Mouse (Mus musculus) lung, postnatal 4 days (tissue): ENCODE results near the gene Crybg2.

Source experiments
- DNase-seq, 2 experiments: peaks; one replicate each; pipeline ENCODE4 v3.0.0; 2021

The Crybg2 gene

DNA sequence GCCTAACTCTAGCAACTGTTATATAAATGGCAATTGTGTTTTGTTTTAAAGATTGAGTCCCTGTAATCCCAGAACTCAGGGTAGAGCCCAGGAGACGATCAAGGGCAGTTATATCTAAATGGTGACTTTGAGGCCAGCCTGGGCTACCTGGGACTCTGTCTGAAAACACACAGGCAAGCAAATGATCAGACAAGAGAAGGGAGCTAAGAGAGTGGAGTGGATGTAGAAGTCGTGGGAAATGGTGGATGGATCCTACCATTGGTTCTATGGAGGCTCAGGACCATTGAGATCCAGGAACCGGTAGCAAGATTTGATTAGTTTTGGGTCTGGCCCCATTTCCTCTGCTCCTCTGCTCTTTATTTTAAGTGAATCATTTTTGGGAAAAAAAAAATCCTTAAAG is 35.5 kb downstream of the Crybg2 start:
- no peak for DNase-seq

DNA sequence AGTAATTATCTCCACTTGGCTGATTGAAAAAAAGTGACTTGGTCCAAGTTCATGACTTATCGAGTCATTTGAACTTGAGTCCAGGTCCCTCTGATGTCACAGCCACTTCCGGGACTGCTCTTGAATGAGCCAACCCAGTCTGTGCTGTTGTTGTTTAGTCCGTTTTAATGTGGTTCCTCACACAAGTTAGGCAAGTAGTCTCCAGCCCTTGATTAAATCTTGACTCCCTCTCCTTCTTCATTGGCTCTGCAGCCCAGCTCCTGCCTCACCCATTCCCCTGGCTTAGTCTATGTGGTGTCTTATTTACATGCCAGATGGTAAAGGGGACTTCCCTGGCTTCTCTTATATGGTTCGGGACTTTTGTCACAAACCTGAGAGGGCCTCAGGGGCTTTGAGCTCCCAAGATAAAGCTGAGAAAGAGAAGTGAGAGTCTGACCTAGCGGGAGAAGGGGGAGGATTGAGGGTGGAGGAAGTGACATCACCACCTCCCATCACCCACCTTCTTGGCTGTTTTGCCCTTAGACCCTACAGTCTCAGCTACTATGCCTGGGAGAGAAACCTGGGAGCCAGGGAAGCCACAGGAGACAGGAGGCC is 36.5 kb downstream of the Crybg2 start:
- peak in 1 of 2 experiments; percentile 47 for DNase-seq

DNA sequence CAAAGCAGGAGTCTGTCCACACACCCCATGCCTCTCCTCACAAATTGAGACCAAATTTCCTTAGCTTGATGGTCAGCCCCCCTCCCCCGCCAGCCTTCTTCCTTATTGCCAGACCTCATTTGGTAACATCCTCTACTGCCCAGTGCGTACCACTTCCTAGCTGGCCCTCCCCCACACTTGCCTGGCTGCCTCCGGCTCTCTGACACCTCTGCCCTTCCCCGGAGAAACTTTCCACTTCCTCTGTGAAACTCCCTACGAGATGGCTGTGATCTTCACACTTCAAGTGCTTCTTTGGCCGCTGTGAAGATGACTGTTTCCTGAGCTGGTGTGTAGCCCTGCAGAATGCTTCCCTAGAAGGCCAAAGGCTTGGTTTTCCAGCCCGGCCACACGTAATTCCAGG is 38.0 kb downstream of the Crybg2 start:
- DNase-seq: peak; percentile 76 to 79

DNA sequence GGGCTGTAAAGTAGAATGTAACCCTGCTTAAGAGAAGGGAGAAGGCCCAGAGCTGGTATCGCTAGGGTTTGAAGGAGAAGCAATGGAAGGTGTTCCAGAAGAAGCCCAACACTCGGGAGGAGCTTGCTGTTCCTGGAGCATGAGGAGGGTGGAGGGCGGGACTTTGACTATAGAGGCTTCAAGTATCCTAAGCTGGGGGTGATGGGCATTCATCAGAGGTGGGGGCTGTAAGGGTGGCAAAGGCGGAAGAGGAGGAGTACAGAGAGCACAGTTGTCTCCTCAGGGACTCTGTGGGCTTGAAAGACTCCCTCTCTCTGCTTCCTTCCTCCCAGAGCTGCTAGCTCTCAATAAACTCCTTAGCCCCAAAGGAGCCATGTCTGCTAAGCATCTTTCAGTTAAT is 39.6 kb downstream of the Crybg2 start:
- DNase-seq: no peak

DNA sequence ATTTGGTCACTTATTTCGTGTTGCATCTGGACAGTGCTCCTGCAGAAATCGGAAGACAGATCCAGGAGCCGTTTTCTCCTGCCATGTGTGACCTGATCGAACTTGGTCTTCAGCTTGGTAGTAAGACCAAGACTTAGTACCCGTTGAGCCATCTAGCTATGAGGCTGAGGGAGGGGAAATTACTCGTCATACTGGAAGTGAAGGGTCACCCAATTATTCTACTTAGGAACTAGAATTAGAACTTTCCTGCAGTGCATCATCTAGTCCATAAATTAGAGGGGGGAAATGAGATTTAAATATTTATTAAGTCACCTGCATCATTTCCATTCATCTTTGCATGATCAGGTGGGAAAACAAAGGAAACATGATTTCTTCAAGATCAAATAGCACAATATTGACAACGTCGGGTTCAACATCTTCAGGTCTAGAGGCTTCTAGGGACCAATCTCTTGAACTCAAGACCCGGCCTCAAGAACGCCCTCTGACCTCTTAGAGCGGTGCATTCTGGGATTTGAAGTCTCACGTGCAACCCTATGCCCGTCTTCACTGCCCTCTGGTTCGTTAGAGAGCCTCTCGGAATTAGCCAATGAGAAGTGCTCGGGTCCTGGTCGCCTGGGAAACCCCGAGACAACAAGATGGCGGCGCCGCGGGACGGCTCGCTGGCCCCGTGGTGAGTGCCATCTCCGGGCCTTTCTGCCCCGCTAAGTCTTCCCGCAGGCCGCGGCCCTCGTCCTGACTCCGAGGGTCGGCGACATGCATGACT is 41.5 kb downstream of the Crybg2 start, which contains the start of gene Ubxn11:
TSS of gene Ubxn11 (plus strand) at position 592 of the 763 bp plus-strand sequence.
- DNase-seq: peak; percentile 88 to 89

DNA sequence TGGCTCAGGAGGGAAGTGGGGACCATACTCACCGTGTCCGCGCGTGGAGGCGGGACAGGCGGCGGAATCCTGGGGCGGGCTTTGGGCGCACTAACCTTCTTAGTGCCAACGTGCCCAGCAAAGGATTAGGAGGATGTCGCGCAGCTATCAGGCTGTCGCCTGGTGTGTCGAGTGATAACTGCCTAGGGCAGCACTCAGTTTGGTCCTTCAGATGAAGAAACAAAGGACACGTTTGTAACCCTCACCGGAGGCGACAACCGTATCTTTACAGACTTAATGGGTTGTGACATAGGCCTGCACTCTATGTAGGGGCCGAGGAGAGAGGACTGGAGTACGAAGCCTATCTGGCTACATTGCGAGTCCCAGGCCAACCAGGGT is 42.1 kb downstream of the Crybg2 start:
- DNase-seq: no peak

DNA sequence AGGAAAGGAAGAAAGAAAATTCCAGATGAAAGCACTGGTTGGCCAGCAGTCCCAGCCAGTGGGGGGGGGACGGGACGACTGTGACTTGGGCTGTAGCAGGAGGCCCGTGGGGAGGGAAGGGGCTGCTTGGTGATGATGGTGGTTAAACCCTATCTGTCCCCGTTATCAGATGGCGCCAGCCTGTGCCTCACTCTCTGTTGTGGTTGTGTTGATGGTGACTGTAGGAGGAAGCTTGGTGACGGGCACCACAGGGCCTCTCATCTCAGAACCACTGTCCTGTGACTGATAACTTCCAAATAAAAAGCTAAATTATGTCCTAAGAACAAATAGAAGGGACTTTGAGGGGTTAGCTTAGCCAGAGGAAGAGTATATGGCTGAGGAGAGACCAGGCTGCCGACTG is 45.5 kb downstream of the Crybg2 start:
- DNase-seq: no peak

DNA sequence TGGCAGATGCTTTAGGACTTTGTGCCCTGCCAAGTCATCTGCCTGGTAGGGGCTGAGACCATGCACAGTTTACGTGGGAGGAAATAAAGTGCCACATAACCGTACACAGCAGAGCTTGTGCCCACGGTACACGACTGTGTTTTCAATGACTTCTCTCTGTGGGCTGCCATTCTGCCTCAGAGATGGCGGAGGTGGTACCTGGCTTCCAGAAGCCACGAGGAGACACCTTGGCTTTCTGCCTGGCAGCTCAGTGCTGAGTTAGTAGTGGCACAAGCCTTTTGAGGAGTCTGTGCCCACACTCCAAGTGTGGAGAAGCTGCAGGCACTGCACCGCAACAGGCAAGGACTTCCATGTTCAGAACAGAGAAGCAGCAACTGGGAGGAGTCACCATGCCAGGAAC is 47.1 kb downstream of the Crybg2 start:
- no peak for DNase-seq

DNA sequence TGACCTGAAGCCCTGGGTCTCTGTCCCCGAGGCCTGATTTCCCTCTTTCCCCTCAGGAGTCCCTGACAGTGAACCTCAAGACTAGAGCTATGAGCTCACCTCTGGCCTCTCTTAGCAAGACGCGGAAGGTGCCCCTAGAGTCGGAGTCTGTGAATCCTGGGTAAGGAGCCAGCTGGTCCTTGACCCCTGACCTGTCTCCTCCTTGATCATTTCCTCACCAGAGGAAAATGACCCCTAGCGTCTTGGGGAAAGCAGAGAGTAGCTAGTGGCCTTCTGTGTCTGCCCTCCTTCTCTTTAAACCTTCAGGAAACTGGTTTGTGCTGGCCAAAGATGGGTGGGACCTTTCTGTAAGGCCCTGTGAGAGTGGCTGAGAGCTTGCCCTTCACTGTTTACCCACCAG is 47.6 kb downstream of the Crybg2 start:
- no peak for DNase-seq

DNA sequence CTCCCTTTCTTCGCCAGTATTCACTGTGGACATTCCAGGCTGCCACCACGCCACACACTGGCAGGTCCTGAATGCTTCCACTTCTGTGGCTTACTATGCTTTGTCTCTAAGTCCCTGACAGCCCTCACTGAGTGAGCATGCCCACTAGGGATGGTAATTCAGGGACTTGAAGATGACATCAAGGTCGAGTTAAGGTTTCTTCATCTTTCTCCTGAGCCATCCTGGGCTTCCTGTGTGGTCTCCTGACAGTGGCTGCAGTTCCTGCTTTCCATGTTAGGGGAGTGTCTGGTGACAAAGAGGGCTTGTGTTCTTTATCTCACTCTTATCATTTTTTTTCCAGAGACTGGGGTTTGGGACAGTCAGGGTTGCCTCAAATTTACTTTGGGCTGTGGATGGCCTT is 50.0 kb downstream of the Crybg2 start:
- no peak for DNase-seq

DNA sequence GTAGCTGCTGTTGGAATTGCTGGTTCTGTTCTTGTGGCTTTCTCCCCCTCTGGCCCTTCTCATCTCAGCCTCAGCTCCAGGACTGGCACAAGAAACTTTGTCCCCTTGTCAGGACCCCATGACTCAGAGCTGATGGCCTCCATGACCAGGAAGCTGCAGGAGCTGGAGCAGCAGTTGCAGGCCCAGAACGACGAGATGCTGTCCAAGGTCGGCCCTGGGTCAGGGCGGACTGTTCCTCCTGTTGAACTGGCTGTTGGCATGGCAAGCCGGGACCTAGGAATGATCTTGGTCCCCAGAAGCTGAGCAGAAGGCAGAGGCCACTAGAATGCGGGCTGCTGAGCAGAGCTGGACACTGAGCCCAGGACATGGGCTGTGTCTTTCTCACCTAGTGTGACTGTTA is 51.8 kb downstream of the Crybg2 start:
- DNase-seq: no peak

DNA sequence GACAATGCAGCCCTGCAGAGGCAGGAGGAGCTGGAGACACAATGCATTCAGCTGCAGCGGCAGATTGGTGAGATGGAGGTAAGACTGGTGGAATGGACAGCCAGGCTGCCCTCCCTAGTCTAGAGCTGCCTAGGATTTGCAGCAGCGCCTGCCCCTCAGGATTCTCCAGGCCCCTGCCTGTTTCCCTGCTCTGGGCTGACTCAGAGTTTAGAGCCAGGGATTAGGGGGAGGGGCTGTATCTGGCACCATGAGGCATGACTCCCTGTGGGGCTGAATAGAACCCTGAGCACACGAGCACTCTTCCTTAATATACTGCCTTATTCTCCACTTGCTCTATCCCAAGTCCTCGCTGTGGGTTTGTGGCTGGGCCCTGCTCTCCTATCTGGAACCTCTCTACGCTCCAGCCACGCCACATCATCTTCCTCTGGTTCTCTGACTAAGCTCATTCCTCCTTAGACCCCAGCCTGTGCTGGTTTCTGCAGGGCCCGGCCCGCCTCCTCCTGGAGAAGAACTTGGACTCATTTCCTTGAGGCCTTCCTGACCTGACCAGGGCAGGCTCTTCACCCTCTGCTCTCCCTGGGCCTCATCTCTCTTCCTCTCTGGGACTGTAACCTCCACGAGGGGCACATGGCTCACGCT is 52.9 kb downstream of the Crybg2 start:
- DNase-seq: no peak

DNA sequence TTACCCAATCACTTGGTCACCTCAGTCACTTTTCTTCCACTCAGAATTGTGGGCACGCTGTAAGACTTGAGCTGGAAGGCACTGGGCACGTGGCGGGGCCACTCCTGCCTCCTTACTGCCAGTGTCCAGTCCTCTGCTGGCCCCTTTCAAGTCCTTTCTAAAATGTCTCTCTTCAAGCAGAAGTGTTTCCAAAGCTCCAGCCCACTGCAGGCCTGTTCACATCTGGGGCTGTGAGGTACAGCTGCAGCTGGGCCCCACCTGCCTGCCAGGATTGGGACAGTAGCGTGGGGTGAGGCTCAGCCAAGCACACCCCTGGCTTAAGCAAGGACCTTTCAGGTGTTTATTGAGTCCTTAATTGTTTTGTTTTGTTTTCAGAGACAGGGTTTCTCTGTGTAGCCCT is 53.4 kb downstream of the Crybg2 start:
- no peak for DNase-seq

DNA sequence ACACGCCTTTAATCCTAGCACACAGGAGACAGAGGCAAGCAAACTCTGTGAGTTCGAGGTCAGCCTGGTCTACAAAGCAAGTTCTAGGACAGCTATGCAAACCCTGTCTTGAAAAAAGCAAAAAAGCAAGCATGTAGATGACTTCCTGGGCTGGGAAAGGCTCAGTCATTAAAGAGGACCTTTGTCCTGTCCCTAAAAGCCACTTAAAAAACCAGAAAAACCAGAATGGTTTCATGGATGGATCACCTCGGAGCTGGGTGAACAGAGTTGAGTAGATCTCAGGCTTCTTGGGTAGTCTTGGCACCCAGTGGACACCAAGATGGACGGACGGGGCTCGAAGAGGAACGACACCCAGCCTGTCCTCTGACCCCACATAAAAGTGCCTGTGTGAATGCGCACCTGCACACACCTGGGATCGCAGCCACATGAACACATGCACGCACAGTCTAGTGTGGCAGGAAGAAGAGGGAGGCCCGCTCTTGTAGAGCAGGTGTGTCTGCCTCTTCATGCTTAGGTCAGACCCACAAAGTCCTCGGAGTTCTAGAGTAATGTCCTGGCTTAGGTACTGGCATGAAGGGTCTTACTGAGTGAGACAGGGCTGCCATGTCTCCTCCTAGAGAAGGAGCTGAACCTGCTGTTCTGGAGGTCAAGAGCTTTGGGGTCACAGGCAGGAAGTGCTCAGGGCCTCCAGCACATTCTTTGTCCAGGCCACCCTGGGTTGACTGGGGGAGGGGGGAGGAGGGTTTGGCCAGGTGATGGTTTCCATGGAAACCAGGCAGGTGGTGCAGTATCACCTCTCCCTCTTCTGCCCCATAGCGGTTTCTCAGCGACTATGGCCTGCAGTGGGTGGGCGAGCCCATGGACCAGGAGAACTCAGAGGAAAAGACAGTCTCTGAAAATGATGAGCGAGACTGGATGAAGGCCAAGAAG is 54.9 kb downstream of the Crybg2 start:
- DNase-seq: no peak

DNA sequence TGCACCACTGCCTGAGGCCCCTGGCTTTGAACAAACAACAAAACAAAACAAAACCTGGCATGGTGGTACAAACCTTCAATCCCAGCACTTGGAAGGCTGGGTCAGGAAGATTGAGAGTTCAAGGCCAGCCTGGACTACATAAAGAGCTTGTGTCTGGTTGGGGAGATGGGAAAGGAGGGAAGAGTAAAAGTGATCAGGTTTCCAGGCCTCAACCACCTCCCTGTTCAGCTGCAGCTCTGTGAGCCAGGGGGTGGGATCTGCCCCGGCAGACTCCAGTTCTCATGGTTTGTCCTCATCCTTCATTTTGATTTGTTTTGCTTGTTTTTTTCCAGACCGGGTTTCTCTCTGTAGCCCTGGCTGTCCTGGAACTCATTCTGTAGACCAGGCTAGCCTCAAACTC is 55.9 kb downstream of the Crybg2 start:
- DNase-seq: no peak

DNA sequence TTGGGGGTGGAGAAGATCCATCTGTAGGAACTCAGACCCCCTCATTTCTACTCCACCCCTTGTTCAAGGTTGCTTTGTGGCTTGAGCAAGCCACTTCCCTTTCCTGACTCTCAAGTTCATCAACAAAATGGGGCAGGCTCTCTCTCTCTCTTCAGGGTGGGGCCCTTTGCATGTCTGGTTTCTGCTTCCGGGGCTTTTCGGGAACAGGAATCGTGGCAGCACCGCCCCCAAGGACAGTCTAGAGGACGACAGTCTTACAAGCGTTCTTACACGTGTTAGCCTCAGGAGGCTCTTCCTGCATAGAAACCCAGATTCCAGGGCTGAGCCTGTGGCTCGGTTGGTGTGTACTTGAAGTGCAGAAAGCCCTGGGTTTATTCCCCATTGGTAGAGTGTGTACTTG is 56.4 kb downstream of the Crybg2 start:
- DNase-seq: peak; percentile 62 to 69

DNA sequence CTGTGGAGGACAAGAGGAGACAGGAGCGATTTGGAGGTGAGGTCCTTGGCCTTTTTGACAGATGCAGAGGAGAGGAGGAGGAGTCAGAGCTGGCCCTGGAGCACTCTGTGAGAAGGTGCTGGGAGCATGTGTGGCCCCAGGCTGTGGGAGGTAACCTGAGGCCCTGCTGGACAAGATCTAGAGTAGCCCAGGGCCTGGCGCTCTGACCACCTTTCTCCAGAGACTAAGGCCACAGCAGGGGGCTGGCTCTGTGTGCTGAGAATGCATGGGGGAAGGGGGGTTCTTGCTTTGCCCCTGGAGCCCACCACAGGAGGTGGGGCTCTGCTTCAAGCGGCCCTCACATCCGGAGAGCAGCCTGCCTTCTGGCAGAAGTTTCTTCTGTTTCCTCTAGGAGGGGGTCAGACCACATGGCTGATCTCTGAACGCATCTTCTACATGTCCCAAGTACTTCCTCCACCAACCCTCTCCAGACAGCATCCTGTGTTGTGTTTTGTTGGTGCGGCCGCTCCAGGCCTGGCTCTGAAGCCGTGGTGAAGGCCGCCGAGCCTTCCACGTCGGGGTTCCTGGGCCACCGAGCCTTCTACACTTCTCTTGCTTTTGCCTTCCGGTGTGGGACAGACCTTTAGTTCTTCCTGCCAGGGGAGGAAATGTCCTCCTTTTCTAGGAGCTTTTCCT is 57.6 kb downstream of the Crybg2 start:
- peak; percentile 25 to 31 for DNase-seq

DNA sequence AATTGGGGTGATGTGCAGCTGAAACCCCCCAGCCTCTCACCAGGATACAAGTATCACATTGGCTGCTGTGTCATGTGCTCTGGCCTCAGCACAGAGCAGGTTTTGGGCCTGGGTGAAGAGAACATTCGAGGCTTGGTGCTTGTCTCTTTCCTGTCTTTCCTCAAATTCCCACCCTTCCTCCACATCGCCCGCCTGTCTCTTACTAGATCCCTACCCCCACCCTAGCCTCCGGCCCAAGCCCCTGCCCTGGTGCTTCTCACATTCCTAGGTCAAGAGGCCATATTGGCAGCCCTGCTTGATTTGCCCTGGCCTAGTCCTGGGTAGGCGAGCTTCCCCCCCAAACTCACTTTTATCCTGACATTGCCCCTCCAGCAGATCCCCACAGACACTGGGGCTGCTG is 58.4 kb downstream of the Crybg2 start:
- DNase-seq: peak in 1 of 2 experiments; percentile 6

DNA sequence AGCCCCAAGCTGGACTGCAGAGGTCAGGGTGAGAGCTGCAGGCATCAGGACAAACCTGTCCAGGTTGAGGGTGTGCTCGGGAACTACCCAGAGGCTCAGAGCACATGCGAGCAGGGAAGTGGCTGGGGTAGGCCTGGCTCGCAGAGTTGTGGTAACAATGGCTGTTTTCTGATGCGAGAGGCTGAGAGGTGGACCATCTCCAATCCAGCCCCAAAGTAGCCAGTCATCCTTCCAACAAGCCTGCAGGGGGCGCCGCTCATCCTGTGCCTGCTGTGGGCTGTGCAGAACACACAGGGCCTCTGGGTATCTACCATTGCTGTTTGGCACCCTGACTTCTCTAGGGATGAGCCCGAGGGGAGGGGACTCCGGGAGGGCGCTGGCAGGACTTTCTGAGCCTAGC is 59.0 kb downstream of the Crybg2 start:
- DNase-seq: peak in 1 of 2 experiments; percentile 55

DNA sequence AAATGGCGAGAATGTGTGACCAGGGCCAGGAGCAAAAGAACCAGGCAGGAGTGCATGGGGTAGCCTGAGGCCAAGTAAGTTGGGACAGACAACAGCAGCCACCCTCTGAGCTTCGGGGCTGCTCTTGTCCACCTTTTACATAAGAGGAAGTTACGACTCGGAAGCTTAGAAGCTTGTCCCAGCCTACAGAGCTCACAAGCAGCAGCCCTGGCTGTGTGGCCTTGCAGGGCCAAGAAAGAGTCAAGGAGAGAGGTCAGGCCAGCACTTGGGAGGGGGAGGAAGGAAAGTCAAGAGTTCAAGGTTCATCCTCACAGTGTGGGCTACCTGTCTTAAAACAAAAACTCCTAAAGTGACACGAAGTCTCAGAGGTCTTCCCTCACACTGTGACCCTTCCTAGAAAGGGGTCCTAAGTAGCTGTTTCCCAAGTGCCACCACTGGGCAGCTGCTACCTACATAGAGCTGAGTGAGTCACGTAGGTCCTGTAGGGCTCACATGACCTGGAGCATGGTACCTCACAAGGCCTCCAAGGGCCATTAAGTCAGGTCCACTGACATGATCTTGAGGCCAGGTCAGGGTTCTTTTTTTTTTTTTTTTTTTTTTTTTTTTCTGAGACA is 59.7 kb downstream of the Crybg2 start:
- no peak for DNase-seq

DNA sequence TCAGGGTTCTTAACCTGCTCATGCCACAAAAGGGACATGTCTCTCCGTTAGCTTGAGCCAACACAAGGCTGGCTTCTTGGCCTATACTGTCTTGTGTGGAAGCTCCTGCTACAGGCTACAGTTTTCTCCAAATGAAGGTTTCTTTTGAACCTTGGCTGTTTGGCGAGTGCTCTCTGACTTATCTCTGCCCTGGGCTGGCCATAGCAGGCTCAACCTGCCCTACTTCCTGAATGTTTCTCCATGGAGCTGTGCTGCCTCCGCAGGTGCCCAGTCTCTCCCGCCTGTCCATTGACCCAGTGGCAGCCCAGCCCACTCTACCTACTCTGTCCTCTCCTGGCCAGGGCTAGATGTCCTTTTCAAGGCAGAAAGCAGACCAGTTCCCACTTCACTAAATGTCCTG is 60.3 kb downstream of the Crybg2 start:
- DNase-seq: no peak

DNA sequence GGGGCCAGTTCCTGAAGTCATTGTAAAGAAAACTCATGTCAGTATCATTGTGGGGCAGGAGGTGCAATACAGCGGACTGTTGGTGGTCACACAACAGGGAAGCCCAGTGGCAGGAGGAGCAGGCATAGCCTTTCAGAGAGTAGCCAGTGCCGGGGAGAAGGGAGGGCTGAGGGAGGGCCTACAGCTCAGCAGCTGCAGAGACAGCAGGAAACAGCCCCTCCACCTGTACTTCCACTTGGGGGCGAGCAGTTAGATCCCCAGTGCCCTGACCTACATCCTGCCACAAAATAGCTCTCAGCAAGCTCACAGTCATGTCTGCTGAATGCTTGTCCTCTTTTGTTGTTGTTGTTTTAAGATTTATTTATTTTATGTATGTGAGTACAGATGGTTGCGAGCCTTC is 61.0 kb downstream of the Crybg2 start:
- DNase-seq: no peak
